Mouse (Mus musculus) testis, adult 2 months (tissue): Measurements from ENCODE around the gene Gatc. TPM values are rescaled to one million over a fixed set of nuclear protein-coding genes. Genes with fewer than 3 reads are reported as not detected.
A peak's percentile ranks its signal among the peaks of the same experiment; 100 is the strongest.
"Not testable (repeated sequence)": the region's sequence is repeated elsewhere in the genome, so short reads cannot be mapped to it uniquely, and the experiment has no call there.

Experiments used
- H3K27ac ChIP-seq: fragments of 200-500 bp; 2 replicates; pipeline ENCODE4 v1.5.1; 2012; ENCODE audit warnings: low read depth, low read length; ENCODE audit not compliant: control insufficient read depth, insufficient read depth
- H3K27me3 ChIP-seq: fragments of 200-500 bp; 2 replicates; pipeline ENCODE4 v1.6.1; 2012; ENCODE audit warnings: mild to moderate bottlenecking, low read length, moderate library complexity; ENCODE audit not compliant: control insufficient read depth, insufficient read depth
- H3K36me3 ChIP-seq: fragments of 200-500 bp; 2 replicates; pipeline ENCODE4 v1.6.1; 2012; ENCODE audit warnings: mild to moderate bottlenecking, low read length; ENCODE audit not compliant: control insufficient read depth, insufficient read depth
- H3K4me1 ChIP-seq: fragments of 200-500 bp; 2 replicates; pipeline ENCODE4 v1.6.1; 2012; ENCODE audit warnings: low read length; ENCODE audit not compliant: control insufficient read depth, insufficient read depth
- H3K4me3 ChIP-seq: fragments of 200-500 bp; 2 replicates; pipeline ENCODE4 v1.5.1; 2012; ENCODE audit warnings: low read depth, mild to moderate bottlenecking, low read length, moderate library complexity, mixed read lengths; ENCODE audit not compliant: control insufficient read depth
- CTCF ChIP-seq: fragments of 200-500 bp; IDR thresholded peaks from 2 replicates; pipeline ENCODE4 v1.5.1; 2012; ENCODE audit warnings: low read depth, mild to moderate bottlenecking, inconsistent platforms, low read length, moderate library complexity; ENCODE audit not compliant: control insufficient read depth, insufficient read depth, insufficient replicate concordance
- POLR2A ChIP-seq: fragments of 200-500 bp; IDR thresholded peaks from 2 replicates; pipeline ENCODE4 v1.6.1; 2012; ENCODE audit warnings: low read depth, mild to moderate bottlenecking, inconsistent platforms, low read length, moderate library complexity; ENCODE audit not compliant: control insufficient read depth
- polyA plus RNA-seq: library from polyadenylated mRNA; depleted of rRNA; stranded (reverse); fragments of >200 nt; gene quantifications from 2 replicates; pipeline ENCODE4 v1.2.3, GENCODE M21; 2012

The Gatc gene
- polyA plus RNA-seq, 1 experiment = 16.0 TPM

GRCm38 (mm10) chr5:115316968-115317644 is 23.9 kb downstream of the Gatc start:
- Histone ChIP-seq H3K27ac (peak overlapping the region; percentile 17; the same call in 1 of the 2 replicates), H3K36me3 (no peaks in the 10 kb centered on the region; the same call in 1 of the 2 replicates), H3K4me3 (no peak overlapping the region), H3K27me3 (no peaks in the 10 kb centered on the region), H3K4me1 (peaks cover 5% of the 10 kb centered on the region)
- TF ChIP-seq POLR2A = no peak
- no peak for TF ChIP-seq CTCF

- no peaks in the 10 kb centered on the region; the same call in none of the 2 replicates for H3K4me1 ChIP-seq
- H3K4me3 ChIP-seq = peak overlapping the region; percentile 85
- peak overlapping the region; percentile 76; the same call in 1 of the 2 replicates for H3K27ac ChIP-seq
- TF ChIP-seq POLR2A (no peak), CTCF (no peak)
- no peaks in the 10 kb centered on the region for H3K27me3 ChIP-seq
- no peaks in the 10 kb centered on the region; the same call in 1 of the 2 replicates for H3K36me3 ChIP-seq
Observed at GRCm38 (mm10) chr5:115313668-115313943, 27.4 kb downstream of the Gatc start.

GRCm38 (mm10) chr5:115312816-115313667 is 27.9 kb downstream of the Gatc start:
- Histone ChIP-seq H3K36me3 (no peaks in the 10 kb centered on the region; the same call in 1 of the 2 replicates), H3K27me3 (no peaks in the 10 kb centered on the region), H3K4me1 (no peaks in the 10 kb centered on the region; the same call in none of the 2 replicates), H3K4me3 (peak overlapping the region; percentile 85), H3K27ac (peak overlapping the region; percentile 76)
- TF ChIP-seq CTCF (no peak), POLR2A (no peak; the same call in 1 of the 2 replicates)

- Histone ChIP-seq H3K36me3 (no peaks in the 10 kb centered on the region; the same call in 1 of the 2 replicates), H3K27ac (peak overlapping the region; percentile 76), H3K4me3 (peak overlapping the region; percentile 85), H3K4me1 (no peaks in the 10 kb centered on the region; the same call in none of the 2 replicates), H3K27me3 (no peaks in the 10 kb centered on the region)
- TF ChIP-seq CTCF (no peak), POLR2A (no peak)
Observed at GRCm38 (mm10) chr5:115312354-115312753, 28.6 kb downstream of the Gatc start.

- H3K36me3 ChIP-seq, H3K4me1 ChIP-seq, H3K27ac ChIP-seq, H3K27me3 ChIP-seq: not testable (repeated sequence)
- peak overlapping the region; percentile 82 for H3K4me3 ChIP-seq
Observed at GRCm38 (mm10) chr5:115302190-115302589, 38.8 kb downstream of the Gatc start.

GRCm38 (mm10) chr5:115301615-115302014 is 39.4 kb downstream of the Gatc start:
- Histone ChIP-seq H3K27ac (peak overlapping the region; percentile 73), H3K4me1 (peaks cover 9% of the 10 kb centered on the region), H3K36me3 (peaks cover 8% of the 10 kb centered on the region), H3K4me3 (peak overlapping the region; percentile 100), H3K27me3 (no peaks in the 10 kb centered on the region)
- no peak for TF ChIP-seq POLR2A
- TF ChIP-seq CTCF = no peak

- Histone ChIP-seq H3K4me1 (peaks cover 9% of the 10 kb centered on the region), H3K27ac (peak within 1 kb of the TSS; percentile 97), H3K36me3 (peaks cover 8% of the 10 kb centered on the region), H3K4me3 (peak within 1 kb of the TSS; percentile 100), H3K27me3 (no peaks in the 10 kb centered on the region)
- TF ChIP-seq POLR2A (peak; percentile 84), CTCF (peak; percentile 28; the same call in 1 of the 2 replicates)
Observed at GRCm38 (mm10) chr5:115300792-115301614, 40.0 kb downstream of the Gatc start, which contains the start of gene Dynll1. Gene Dynll1, minus strand, starts transcription at chr5:115300999.
